Mouse (Mus musculus): ENCODE results near the gene Isca2. TPM values are rescaled to one million over a fixed set of nuclear protein-coding genes. Genes with fewer than 3 reads are reported as not detected.
A peak's percentile ranks its signal among the peaks of the same experiment; 100 is the strongest.

Isca2 gene
- polyA plus RNA-seq, 1 experiment, result 51.2 TPM

DNA sequence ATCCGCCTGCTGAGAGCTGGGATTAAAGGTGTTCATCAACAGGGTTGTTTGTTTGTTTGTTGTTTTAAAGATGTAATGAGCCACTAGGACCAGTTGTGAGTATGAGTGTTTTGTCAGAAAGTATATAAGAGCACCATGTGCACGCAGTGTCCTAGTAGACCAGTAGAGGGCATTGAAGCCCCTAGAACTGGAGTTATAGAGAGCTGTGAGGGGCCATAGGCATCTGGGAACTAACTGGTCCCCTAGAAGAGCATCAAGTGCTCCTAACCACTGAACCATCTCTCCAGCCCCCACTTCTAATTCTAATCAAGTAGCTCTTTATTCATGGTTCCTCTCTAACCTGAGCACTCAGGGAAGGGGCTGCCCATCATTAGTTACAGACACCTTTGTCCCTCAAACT, 14.0 kb upstream of the Isca2 start:
- Histone ChIP-seq H3K27me3 (ENCODE audit: control insufficient read depth, insufficient read depth, insufficient read length) (no peaks in the 10 kb centered on the region), H3K36me3 (ENCODE audit: control insufficient read depth, insufficient read depth) (peaks cover 55% of the 10 kb centered on the region), H3ac (ENCODE audit: control insufficient read depth, insufficient read length) (no peak overlapping the region), H3K4me2 (ENCODE audit: low read depth) (no peak overlapping the region), H3K4me3 (no peak overlapping the region), H3K79me2 (ENCODE audit: control insufficient read depth, insufficient read depth) (peaks cover 12% of the 10 kb centered on the region)
- no peak for TF ChIP-seq MYOD1 (IDR thresholded peaks at IDR 0.05; ENCODE audit: control insufficient read depth in 1 of 3, insufficient read length in 2 of 3, low read depth in 2 of 3)
- TF ChIP-seq SRF (IDR thresholded peaks at IDR 0.05; ENCODE audit: control insufficient read depth, insufficient read length, low read depth), result no peak
- no peak for TF ChIP-seq MAX (IDR thresholded peaks at IDR 0.05; ENCODE audit: low read depth)
- TF ChIP-seq REST (IDR thresholded peaks at IDR 0.05; ENCODE audit: insufficient read depth, insufficient read length), result no peak
- TF ChIP-seq TCF12 (IDR thresholded peaks at IDR 0.05; ENCODE audit: insufficient read depth, poor library complexity, severe bottlenecking), result no peak

GRCm38 (mm10) chr12:84762532-84762931, 10.5 kb upstream of the Isca2 start:
- Histone ChIP-seq H3K36me3 (ENCODE audit: control insufficient read depth, insufficient read depth) (peaks cover 51% of the 10 kb centered on the region), H3K4me3 (no peak overlapping the region), H3K27me3 (ENCODE audit: control insufficient read depth, insufficient read depth, insufficient read length) (no peaks in the 10 kb centered on the region), H3K79me2 (ENCODE audit: control insufficient read depth, insufficient read depth) (peaks cover 21% of the 10 kb centered on the region), H3ac (ENCODE audit: control insufficient read depth, insufficient read length) (no peak overlapping the region), H3K4me2 (ENCODE audit: low read depth) (no peak overlapping the region)
- TF ChIP-seq CEBPB (IDR thresholded peaks at IDR 0.05; ENCODE audit: insufficient read depth, poor library complexity, severe bottlenecking) (peak; percentile 66; the same call in 1 of the 2 replicates), MYOD1 (IDR thresholded peaks at IDR 0.05; ENCODE audit: control insufficient read depth in 1 of 3, insufficient read length in 2 of 3, low read depth in 2 of 3) (no peak), E2F4 (IDR thresholded peaks at IDR 0.05; ENCODE audit: insufficient read depth) (no peak), MYOG (IDR thresholded peaks at IDR 0.05; ENCODE audit: control insufficient read depth in 1 of 3, insufficient read depth in 1 of 3, insufficient read length in 2 of 3, low read depth in 2 of 3) (no peak), SRF (IDR thresholded peaks at IDR 0.05; ENCODE audit: control insufficient read depth, insufficient read length, low read depth) (no peak), POLR2A (IDR thresholded peaks at IDR 0.05; ENCODE audit: insufficient read length, low read depth) (no peak)

GRCm38 (mm10) chr12:84763577-84764218, 9.4 kb upstream of the Isca2 start:
- Histone ChIP-seq H3ac (ENCODE audit: control insufficient read depth, insufficient read length) (no peak overlapping the region), H3K79me2 (ENCODE audit: control insufficient read depth, insufficient read depth) (peaks cover 33% of the 10 kb centered on the region), H3K36me3 (ENCODE audit: control insufficient read depth, insufficient read depth) (peaks cover 42% of the 10 kb centered on the region), H3K27me3 (ENCODE audit: control insufficient read depth, insufficient read depth, insufficient read length) (no peaks in the 10 kb centered on the region), H3K4me2 (ENCODE audit: low read depth) (no peak overlapping the region), H3K4me3 (no peak overlapping the region)
- TF ChIP-seq E2F4 (IDR thresholded peaks at IDR 0.05; ENCODE audit: insufficient read depth) (no peak), CEBPB (IDR thresholded peaks at IDR 0.05; ENCODE audit: insufficient read depth, poor library complexity, severe bottlenecking) (no peak), MYOG (IDR thresholded peaks at IDR 0.05; ENCODE audit: control insufficient read depth in 1 of 3, insufficient read depth in 1 of 3, insufficient read length in 2 of 3, low read depth in 2 of 3) (no peak), MAX (IDR thresholded peaks at IDR 0.05; ENCODE audit: low read depth) (no peak), TCF3 (IDR thresholded peaks at IDR 0.05; ENCODE audit: insufficient read length, low read depth) (no peak), POLR2AphosphoS2 (IDR thresholded peaks at IDR 0.05; ENCODE audit: insufficient read length, low read depth) (no peak), TCF12 (IDR thresholded peaks at IDR 0.05; ENCODE audit: insufficient read depth, poor library complexity, severe bottlenecking) (no peak), REST (IDR thresholded peaks at IDR 0.05; ENCODE audit: insufficient read depth, insufficient read length) (no peak), POLR2A (IDR thresholded peaks at IDR 0.05; ENCODE audit: insufficient read length, low read depth) (no peak), USF1 (IDR thresholded peaks at IDR 0.05; ENCODE audit: low read depth) (no peak), SRF (IDR thresholded peaks at IDR 0.05; ENCODE audit: control insufficient read depth, insufficient read length, low read depth) (no peak), MYOD1 (IDR thresholded peaks at IDR 0.05; ENCODE audit: control insufficient read depth in 1 of 3, insufficient read length in 2 of 3, low read depth in 2 of 3) (no peak)

DNA sequence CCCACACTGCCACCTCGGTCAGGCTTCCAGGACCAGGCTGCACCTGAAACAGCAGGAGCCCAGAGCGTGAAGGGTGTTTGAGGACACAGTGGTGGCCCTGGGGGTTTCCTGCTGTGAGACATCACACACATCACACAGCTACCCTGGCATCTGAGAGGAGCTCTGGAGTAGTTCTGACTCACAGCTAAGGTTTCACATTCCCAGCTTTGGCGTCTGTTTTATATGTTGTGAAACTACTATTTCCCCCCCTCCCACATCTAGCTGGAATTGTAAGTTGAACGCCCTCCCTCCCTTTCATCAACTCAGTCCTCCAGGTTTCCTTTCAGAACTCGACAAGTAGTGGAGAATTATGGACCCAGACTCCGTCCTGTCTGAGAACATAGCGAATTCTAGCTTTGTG, 8.3 kb upstream of the Isca2 start:
- no peak overlapping the region for H3ac ChIP-seq (ENCODE audit: control insufficient read depth, insufficient read length)
- no peak for TF ChIP-seq POLR2A (IDR thresholded peaks at IDR 0.05; ENCODE audit: insufficient read length, low read depth)
- TF ChIP-seq TCF12 (IDR thresholded peaks at IDR 0.05; ENCODE audit: insufficient read depth, poor library complexity, severe bottlenecking), result no peak
- no peak for TF ChIP-seq USF1 (IDR thresholded peaks at IDR 0.05; ENCODE audit: low read depth)
- TF ChIP-seq MAX (IDR thresholded peaks at IDR 0.05; ENCODE audit: low read depth), result no peak
- no peak for TF ChIP-seq MYOD1 (IDR thresholded peaks at IDR 0.05; ENCODE audit: control insufficient read depth in 1 of 3, insufficient read length in 2 of 3, low read depth in 2 of 3)
- no peak overlapping the region for H3K4me2 ChIP-seq (ENCODE audit: low read depth)
- H3K4me3 ChIP-seq, result no peak overlapping the region
- H3K27me3 ChIP-seq (ENCODE audit: control insufficient read depth, insufficient read depth, insufficient read length), result no peaks in the 10 kb centered on the region
- H3K79me2 ChIP-seq (ENCODE audit: control insufficient read depth, insufficient read depth), result peaks cover 43% of the 10 kb centered on the region
- peaks cover 45% of the 10 kb centered on the region for H3K36me3 ChIP-seq (ENCODE audit: control insufficient read depth, insufficient read depth)

DNA sequence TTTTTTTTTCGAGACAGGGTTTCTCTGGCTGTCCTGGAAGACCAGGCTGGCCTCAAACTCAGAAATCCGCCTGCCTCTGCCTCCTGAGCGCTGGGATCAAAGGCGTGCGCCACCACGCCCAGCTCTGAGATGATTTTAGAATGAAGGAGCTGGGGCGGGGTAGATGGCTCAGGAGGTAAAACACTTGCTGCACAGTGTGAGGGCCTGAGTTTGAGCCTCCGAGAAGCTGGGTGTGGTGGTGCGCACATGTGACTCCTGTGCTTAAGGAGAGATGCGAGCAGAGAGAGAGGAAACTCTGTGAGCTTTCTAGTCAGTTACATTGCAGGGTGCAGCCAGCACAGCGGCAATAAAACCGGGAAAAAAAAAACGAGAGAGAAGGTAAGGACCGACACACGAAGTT, 7.5 kb upstream of the Isca2 start:
- Histone ChIP-seq H3K4me2 (ENCODE audit: low read depth) (no peak overlapping the region), H3K4me3 (no peak overlapping the region), H3K36me3 (ENCODE audit: control insufficient read depth, insufficient read depth) (peaks cover 43% of the 10 kb centered on the region), H3ac (ENCODE audit: control insufficient read depth, insufficient read length) (no peak overlapping the region), H3K27me3 (ENCODE audit: control insufficient read depth, insufficient read depth, insufficient read length) (no peaks in the 10 kb centered on the region), H3K79me2 (ENCODE audit: control insufficient read depth, insufficient read depth) (peaks cover 51% of the 10 kb centered on the region)
- TF ChIP-seq MYOD1 (IDR thresholded peaks at IDR 0.05; ENCODE audit: control insufficient read depth in 1 of 3, insufficient read length in 2 of 3, low read depth in 2 of 3), result no peak
- TF ChIP-seq USF1 (IDR thresholded peaks at IDR 0.05; ENCODE audit: low read depth), result no peak
- TF ChIP-seq MAX (IDR thresholded peaks at IDR 0.05; ENCODE audit: low read depth), result no peak
